Mouse (Mus musculus) granulocyte monocyte progenitor cell, adult 5-6 weeks (primary cell): ENCODE data around the gene Zfp58. TPM values are rescaled to one million over a fixed set of nuclear protein-coding genes. Genes with fewer than 3 reads are reported as not detected.

Source experiments
- ATAC-seq: replicated peaks from 2 replicates; pipeline ENCODE4 v1.8.0; 2016; ENCODE audit warnings: mild to moderate bottlenecking, moderate TSS enrichment, inconsistent platforms; ENCODE audit not compliant: poor library complexity, severe bottlenecking
- total RNA-seq, 2 experiments: library from RNA; stranded (forward) in 1 of 2; stranded (reverse) in 1 of 2; fragments of 200-712, 200-1000 nt in 1 of 2; fragments of >200 nt in 1 of 2; fragmentation: Nextera tagmentation in 1 of 2; gene quantifications; 2 replicates each; pipeline ENCODE4 v1.2.3; 2014 to 2017

Gene Zfp58
- total RNA-seq (2014; fragmentation: Nextera tagmentation) (8.5 and 11.4 TPM in 2 replicates), total RNA-seq (2017) (8.3 and 11.9 TPM in 2 replicates)

DNA sequence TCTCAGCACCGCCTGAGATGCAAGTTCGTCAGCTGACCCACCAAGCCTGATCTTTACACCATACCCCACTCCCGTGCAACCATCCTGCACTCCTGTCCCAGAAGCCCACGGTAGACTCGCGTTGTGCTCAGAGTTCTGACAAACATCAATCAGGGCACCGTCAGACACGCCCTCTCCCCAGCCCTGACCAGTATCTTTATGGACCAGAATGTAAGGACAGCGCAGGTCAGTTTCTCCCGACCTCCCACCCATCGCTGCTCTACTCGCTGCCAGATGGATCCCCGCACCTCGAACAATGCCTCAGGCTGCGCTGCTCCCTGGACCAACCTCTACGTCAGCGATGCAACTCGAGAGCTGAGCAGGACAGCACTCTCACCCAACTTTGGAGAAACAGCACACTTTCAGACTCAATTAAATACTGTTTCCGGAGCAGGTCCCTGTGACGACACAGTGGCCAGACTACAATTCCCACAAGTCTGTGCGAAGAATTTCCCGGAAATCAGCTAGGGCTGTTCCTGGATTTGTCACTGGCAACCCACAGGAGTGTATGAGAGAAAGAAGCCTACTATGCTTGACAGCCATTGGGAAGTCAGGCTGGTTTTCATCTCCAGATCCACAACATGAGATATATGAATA, at the start of gene Zfp58:
Gene Zfp58, minus strand, starts transcription at position 472 of the 636 bp plus-strand sequence.
- ATAC-seq, result peak; percentile 95

DNA sequence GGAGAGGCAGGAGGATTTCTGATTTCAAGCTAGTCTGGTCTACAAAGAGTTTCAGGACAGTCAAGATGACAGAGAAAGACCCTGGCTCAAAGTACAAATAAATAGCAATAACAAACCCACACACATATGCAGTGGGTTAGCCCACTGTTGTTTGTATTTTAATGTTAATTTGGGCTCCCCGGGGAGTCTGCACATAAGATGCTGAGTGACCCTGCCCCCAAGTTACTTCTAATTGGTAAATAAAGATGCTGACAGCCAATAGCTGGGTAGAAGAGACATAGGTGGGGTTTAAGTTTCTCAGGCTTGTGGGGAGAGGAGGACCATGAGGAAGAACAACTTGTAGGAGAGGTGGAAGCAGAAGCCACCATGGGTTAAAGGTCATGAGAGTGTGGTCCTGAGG, 45.6 kb upstream of the Zfp58 start:
- no peak for ATAC-seq

DNA sequence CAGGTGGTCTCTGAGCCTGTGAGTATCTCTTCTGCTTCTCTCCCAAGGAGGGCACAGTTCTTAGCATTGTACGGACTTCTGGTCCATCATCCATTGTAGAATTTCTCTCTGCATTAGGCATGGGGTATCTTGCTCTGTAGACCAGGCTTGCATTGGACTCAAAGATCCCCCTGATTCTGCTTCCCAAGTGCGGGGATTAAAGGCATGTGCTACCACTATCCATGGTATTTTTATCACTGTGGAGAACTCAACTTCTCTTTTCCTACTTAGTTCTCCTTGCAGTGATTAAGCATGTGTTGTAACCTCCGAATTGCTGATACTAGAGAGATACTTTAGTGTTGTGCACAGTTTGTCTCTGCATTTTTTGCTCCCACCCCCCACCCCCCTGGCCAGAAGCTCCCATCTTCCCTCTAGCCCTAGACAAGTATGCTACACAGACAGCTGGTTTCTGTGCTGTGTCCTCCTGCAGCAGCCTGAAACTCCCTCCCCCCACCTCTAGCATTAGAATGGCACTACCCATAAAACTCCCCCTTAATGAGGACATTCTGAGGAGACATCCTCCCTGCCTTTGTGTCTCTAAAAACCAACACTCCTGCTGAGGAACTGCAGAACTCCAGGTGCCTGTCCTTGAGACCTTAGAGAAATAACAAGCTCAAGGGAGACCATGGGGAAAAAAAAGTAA, 26.8 kb upstream of the Zfp58 start:
- peak; percentile 45 for ATAC-seq

DNA sequence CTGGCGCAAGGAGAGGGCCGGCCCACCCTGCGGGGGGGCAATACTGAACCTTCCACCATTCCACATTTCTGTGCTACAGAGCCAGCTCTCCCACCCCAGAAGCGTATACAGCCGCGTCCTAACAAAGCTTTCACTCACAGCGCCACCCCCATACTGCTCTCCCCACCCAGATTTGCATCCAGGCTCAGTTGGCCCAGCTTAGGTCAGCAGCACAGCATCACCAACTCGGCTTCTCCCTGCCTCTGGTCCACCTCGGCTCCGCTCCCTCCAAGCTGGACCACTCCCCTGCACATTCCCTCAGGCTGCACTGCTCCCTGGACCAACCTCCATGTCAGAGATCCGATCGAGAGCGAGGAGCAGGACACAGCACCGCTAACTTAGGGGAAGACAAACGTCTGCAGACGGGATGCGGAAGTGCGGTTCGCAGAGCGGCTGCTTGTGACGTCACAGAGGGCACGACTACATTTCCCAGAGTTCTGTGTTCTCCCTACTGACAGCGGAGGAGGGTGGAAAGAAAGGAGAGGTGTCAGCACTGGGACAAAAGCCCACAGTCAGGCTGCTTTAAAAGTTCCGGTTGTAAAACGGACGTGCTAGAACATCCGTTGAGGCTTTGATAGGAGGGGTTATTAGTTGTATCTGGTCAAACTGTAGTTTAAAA, 25.5 kb upstream of the Zfp58 start, which contains the start of the genes Gm26965 and Zfp87:
Gene Gm26965, minus strand, starts transcription at position 399 of the 658 bp plus-strand sequence.
Gene Zfp87, minus strand, starts transcription at position 425 of the 658 bp plus-strand sequence.
- ATAC-seq, result peak; percentile 94

DNA sequence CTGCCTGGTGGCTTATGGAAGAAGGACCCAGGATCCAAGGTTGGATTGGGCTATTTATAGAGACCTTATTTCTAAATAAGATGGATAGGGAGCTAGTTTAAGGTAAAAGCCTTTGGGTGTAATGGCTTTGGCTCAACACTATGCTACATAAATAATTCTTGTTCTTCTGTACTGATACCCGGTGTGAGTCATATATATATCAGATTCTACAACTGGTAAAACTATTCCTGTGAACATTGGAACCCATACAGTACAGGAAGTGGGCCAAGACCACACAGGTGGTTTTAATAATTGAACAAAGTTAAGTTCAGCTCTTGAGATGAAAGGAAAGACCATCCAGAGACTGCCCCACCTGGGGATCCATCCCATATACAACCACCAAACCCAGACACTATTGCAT, 553 bp upstream of the Zfp58 start:
- no peak for ATAC-seq

DNA sequence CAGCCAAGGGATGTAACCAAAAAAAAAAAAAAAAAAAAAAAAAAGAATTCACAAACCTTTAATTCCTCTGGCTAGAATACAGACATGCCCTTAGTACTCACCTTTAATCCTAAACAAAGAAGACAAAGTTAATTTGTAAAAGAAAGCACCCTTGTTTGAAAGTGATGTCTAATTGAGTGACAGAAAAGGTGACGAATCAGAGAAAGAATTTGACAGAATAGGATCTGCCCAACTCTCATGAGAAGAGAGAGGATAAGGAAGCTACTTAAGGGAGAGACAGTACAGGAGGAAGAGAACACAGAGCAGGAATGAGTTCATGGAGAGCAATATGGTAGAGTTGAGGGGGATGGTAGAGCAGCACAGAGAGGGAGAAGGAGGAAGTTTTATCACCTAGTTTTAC, 4.7 kb downstream of the Zfp58 start:
- ATAC-seq, result no peak

DNA sequence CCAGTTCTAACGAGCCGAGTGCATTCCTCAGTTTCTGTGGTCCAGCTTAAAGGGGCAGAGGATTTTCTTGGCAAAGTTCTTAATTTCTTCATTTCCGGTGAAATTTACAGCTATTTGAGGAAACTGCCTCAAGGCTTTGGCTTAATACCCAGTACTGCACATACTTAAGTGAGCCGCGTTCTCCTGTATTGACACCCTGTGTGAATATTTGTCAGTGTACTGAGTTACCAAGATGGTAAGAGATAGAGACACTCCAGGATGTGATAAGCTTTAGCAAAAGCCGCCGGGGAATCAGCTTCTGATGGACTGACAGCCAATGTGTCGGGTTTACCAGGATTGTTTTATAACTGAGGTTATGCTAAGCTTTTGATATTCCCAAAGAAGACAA, 15.9 kb downstream of the Zfp58 start:
- ATAC-seq, result peak; percentile 38

DNA sequence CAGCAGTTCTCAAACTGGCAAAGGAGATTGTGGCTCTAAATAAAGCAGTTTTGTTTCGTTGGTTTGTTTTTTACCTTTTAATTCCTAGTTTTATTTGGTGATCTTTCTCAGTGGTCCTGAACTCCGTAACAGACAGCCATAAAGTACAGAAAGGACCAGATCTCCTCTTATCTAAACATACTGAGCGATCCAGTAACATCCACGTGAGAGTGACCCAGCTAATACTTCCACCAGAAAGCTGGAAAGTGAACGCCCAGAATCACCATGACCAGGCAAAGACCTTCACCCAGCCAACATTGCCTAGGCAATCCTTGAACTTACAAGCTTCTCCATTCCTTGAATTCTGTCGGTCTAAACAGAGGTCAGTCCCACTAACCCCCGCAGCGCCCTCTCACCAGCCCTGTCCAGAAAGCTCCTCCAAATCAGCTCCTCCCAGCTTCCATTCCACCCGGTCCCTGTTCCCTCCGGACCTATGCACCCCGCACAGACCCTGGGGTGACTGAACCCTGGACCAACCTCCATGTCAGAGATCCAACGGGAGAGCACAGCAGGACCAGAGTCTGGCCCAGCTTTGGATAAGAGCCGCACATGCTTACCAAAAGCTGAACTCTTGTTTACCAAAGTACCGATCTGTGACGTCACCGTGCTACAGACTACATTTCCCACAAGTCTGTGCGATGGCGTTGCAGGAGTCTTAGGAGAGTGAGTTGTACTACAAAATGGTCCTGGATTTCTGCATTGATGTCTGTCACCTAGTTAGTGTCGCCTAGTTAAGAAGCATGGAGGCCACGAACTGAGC, 16.5 kb downstream of the Zfp58 start, which contains the start of gene Zfp874b:
Gene Zfp874b, minus strand, starts transcription at position 634 of the 799 bp plus-strand sequence.
- ATAC-seq, result peak; percentile 91

DNA sequence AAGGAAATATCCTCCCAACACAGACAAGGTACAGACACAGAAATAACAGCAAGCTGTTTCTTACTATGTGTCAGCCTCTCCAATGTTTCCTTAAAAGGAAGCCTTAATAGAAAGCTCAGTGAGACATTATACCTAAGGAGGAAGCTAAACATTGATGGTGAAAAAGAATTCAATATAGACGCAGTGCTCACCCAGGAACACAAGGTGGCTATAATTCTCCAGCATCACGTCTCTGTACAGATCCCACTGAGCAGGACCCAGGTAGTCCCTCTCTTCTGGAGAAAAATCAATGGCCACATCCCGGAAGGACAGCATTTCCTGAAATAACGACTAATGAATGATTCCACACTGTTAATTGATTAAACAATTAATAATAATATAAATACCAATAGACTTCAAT, 18.8 kb downstream of the Zfp58 start:
- ATAC-seq, result no peak

DNA sequence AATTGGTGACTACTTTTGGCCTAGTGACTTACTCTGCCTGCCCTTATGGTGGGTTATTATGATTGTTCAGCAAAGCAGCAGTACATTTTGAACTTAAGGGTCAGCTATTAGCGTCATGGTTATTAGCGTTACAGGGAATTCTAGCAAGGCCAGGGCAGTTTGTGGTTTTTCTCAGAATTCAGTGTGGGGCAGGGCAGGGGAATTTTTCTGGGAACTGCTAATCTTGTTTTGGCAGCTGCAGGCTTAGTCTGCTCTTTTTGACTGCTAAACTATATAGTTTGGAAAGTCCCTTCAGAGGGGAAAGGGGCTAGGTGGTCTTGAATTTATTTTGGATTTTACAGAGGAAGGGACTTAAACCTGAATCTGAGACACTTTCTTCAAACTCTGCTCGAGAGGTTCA, 31.1 kb downstream of the Zfp58 start:
- no peak for ATAC-seq

DNA sequence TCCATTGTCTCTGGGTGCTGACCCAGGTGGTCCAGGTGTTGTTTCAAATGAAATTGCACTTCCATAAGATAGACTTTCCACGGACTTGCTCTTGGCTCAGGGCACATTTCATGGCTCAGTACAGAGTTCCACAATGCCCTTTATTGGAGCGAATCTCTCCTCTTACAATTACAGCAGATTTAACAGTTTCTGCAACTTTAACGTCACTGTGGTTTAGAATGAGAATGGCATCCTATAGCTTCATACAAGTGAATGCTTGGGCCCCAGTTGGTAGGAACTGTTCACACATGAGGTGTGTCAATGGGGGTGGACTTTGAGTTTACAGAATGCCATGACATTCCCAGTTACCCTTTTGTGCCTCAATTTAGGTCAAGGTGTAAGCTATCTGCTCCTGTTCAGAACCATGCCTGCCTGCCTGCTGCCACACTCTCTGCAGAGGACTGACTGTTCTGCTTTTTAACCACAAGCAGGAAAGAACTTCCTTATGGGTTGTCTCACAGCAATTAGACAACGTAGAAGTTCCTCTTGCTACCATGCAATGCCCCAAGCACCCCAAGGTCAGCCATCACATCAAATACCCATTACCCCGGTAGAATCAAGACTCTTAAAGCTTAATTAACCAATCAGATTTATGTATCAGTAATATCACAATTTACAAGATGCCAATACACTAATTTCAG, 36.7 kb downstream of the Zfp58 start:
- peak; percentile 100 for ATAC-seq

DNA sequence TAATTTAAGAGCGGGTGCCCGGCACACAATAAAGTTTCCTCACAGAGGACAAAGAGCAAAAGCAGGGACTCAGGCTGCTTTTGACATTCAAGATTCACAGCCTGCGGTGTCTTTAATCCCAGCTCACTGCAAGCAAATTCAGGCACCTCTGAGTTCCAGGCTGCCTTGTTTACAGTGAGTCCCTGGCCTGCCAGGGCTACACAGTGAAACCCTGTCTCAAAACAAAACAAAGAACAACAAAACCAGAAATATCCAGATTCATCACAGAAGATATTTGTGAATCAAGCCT, 48.4 kb downstream of the Zfp58 start:
- no peak for ATAC-seq

DNA sequence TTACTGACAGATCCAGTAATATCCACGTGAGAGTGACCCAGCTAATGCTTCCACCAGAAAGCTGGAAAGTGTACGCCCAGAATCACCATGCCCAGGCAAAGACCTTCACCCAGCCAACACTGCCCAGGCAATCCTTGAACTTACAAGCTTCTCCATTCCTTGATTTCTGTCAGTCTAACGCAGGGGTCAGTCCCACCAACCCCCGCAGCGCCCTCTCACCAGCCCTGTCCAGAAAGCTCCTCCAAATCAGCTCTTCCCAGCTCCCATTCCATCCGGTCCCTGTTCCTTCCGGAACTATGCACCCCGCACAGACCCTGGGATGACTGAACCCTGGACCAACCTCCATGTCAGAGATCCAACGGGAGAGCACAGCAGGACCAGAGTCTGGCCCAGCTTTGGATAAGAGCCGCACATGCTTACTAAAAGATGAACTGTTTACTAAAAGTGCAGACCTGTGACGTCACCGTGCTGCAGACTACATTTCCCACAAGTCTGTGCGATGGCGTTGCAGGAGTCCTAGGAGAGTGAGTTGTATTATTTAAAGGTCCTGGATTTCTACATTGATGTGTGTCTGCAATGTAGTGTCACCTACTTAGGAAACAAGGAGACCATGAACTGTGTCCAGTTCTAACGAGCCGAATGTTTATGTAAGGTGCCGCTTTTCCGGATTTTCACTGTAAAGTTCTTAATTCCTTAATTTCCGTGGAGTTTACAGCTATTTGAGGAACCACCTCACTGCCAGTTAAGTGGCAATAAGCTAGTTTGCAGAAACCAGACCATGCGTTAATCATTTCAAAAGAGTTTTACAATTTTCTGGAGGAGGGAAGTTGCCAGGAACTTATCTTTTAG, 49.0 kb downstream of the Zfp58 start, which contains the start of gene Zfp874a:
Gene Zfp874a, minus strand, starts transcription at position 453 of the 849 bp plus-strand sequence.
- ATAC-seq, result peak; percentile 97

Other genes starting within 250 kb of the Zfp58 start
- 5.1 and 10.4 TPM in 2 replicates for gene Zfp458, start 222.1 kb downstream of the Zfp58 start, total RNA-seq (2014; fragmentation: Nextera tagmentation)
- gene Zfp458, start 222.1 kb downstream of the Zfp58 start, total RNA-seq (2017), result 2.1 and 5.2 TPM in 2 replicates
- 1.3 and 5.7 TPM in 2 replicates for gene Zfp457, start 194.1 kb downstream of the Zfp58 start, total RNA-seq (2014; fragmentation: Nextera tagmentation)
- gene Zfp457, start 194.1 kb downstream of the Zfp58 start, total RNA-seq (2017), result 1.7 and 1.8 TPM in 2 replicates
- 6.9 and 10.0 TPM in 2 replicates for gene Zfp595, start 168.0 kb downstream of the Zfp58 start, total RNA-seq (2014; fragmentation: Nextera tagmentation)
- gene Zfp595, start 168.0 kb downstream of the Zfp58 start, total RNA-seq (2017), result 4.4 and 8.9 TPM in 2 replicates
- 4.3 TPM in 1 of 2 replicates, not detected in the other for gene Gm28044, start 140.0 kb downstream of the Zfp58 start, total RNA-seq (2014; fragmentation: Nextera tagmentation)
- gene Gm28044, start 140.0 kb downstream of the Zfp58 start, total RNA-seq (2017), result 8.4 and 31.0 TPM in 2 replicates
- gene Zfp953, start 139.9 kb downstream of the Zfp58 start, total RNA-seq (2014; fragmentation: Nextera tagmentation), result 4.5 and 9.2 TPM in 2 replicates
- 6.3 and 9.2 TPM in 2 replicates for gene Zfp953, start 139.9 kb downstream of the Zfp58 start, total RNA-seq (2017)
- 6.1 TPM in 1 of 2 replicates, not detected in the other for gene Gm28041, start 124.8 kb downstream of the Zfp58 start, total RNA-seq (2014; fragmentation: Nextera tagmentation)
- gene Gm28041, start 124.8 kb downstream of the Zfp58 start, total RNA-seq (2017), result not detected in 2 replicates
- gene Zfp456, start 124.7 kb downstream of the Zfp58 start, total RNA-seq (2014; fragmentation: Nextera tagmentation), result 4.1 and 6.3 TPM in 2 replicates
- gene Zfp456, start 124.7 kb downstream of the Zfp58 start, total RNA-seq (2017), result 1.8 and 5.7 TPM in 2 replicates
- 5.4 and 15.3 TPM in 2 replicates for gene Zfp429, start 100.7 kb downstream of the Zfp58 start, total RNA-seq (2014; fragmentation: Nextera tagmentation)
- gene Zfp429, start 100.7 kb downstream of the Zfp58 start, total RNA-seq (2017), result 5.6 and 6.1 TPM in 2 replicates
- 0.60 and 1.1 TPM in 2 replicates for gene Zfp459, start 79.1 kb downstream of the Zfp58 start, total RNA-seq (2014; fragmentation: Nextera tagmentation)
- gene Zfp459, start 79.1 kb downstream of the Zfp58 start, total RNA-seq (2017), result 0.86 and 0.88 TPM in 2 replicates
- gene Zfp874a, start 48.9 kb downstream of the Zfp58 start, total RNA-seq (2014; fragmentation: Nextera tagmentation), result 8.4 and 8.7 TPM in 2 replicates
- gene Zfp874a, start 48.9 kb downstream of the Zfp58 start, total RNA-seq (2017), result 6.6 and 15.0 TPM in 2 replicates
- 5.8 and 7.3 TPM in 2 replicates for gene Zfp874b, start 16.3 kb downstream of the Zfp58 start, total RNA-seq (2014; fragmentation: Nextera tagmentation)
- gene Zfp874b, start 16.3 kb downstream of the Zfp58 start, total RNA-seq (2017), result 4.5 and 8.5 TPM in 2 replicates
- gene Gm26965, start 25.6 kb upstream of the Zfp58 start, total RNA-seq (2014; fragmentation: Nextera tagmentation), result not detected in 2 replicates
- not detected in 2 replicates for gene Gm26965, start 25.6 kb upstream of the Zfp58 start, total RNA-seq (2017)
- 22.9 and 26.6 TPM in 2 replicates for gene Zfp87, start 25.6 kb upstream of the Zfp58 start, total RNA-seq (2014; fragmentation: Nextera tagmentation)
- 10.7 and 17.8 TPM in 2 replicates for gene Zfp87, start 25.6 kb upstream of the Zfp58 start, total RNA-seq (2017)
- 10.0 and 12.3 TPM in 2 replicates for gene Zfp748, start 53.3 kb upstream of the Zfp58 start, total RNA-seq (2014; fragmentation: Nextera tagmentation)
- 8.6 and 11.6 TPM in 2 replicates for gene Zfp748, start 53.3 kb upstream of the Zfp58 start, total RNA-seq (2017)
- 10.8 and 17.2 TPM in 2 replicates for gene Zfp729b, start 109.2 kb upstream of the Zfp58 start, total RNA-seq (2014; fragmentation: Nextera tagmentation)
- 16.1 and 16.3 TPM in 2 replicates for gene Zfp729b, start 109.2 kb upstream of the Zfp58 start, total RNA-seq (2017)
- 3.4 TPM in 1 of 2 replicates, not detected in the other for gene Gm49345, start 137.2 kb upstream of the Zfp58 start, total RNA-seq (2014; fragmentation: Nextera tagmentation)
- not detected in 2 replicates for gene Gm49345, start 137.2 kb upstream of the Zfp58 start, total RNA-seq (2017)
- gene Zfp729a, start 137.2 kb upstream of the Zfp58 start, total RNA-seq (2014; fragmentation: Nextera tagmentation), result 15.0 and 17.6 TPM in 2 replicates
- gene Zfp729a, start 137.2 kb upstream of the Zfp58 start, total RNA-seq (2017), result 7.4 and 14.4 TPM in 2 replicates
- gene Zfp738, start 186.5 kb upstream of the Zfp58 start, total RNA-seq (2014; fragmentation: Nextera tagmentation), result 26.8 and 28.6 TPM in 2 replicates
- gene Zfp738, start 186.5 kb upstream of the Zfp58 start, total RNA-seq (2017), result 6.9 and 27.3 TPM in 2 replicates
- 12.1 and 12.6 TPM in 2 replicates for gene Zfp65, start 228.6 kb upstream of the Zfp58 start, total RNA-seq (2014; fragmentation: Nextera tagmentation)
- 12.1 and 18.0 TPM in 2 replicates for gene Zfp65, start 228.6 kb upstream of the Zfp58 start, total RNA-seq (2017)